Mouse (Mus musculus) C2C12 (cell line): ENCODE data around the gene Hlcs. TPM values are rescaled to one million over a fixed set of nuclear protein-coding genes. Genes with fewer than 3 reads are reported as not detected.

Experiments
- H3K27me3 ChIP-seq: one replicate; pipeline ENCODE4 v1.6.1; 2011; ENCODE audit not compliant: control insufficient read depth, insufficient read depth, insufficient read length
- H3K36me3 ChIP-seq: one replicate; pipeline ENCODE4 v1.6.1; 2011; ENCODE audit not compliant: control insufficient read depth, insufficient read depth
- H3K4me3 ChIP-seq: one replicate; pipeline ENCODE4 v1.5.1; 2011; ENCODE audit warnings: mild to moderate bottlenecking, control low read depth; ENCODE audit not compliant: poor library complexity, insufficient read depth, severe bottlenecking
- H3K79me2 ChIP-seq: one replicate; pipeline ENCODE4 v1.6.1; 2011; ENCODE audit not compliant: control insufficient read depth, insufficient read depth
- H3K79me3 ChIP-seq: one replicate; pipeline ENCODE4 v1.6.1; 2011; ENCODE audit warnings: low read depth, control low read depth
- H3ac ChIP-seq: one replicate; pipeline ENCODE3; 2011; ENCODE audit warnings: low read depth; ENCODE audit not compliant: control insufficient read depth, insufficient read length
- CEBPB ChIP-seq: IDR thresholded peaks from one replicate; pipeline ENCODE4 v1.6.1; 2011; ENCODE audit warnings: low read depth, mild to moderate bottlenecking, control low read depth, moderate library complexity
- CTCF ChIP-seq: IDR thresholded peaks from one replicate; pipeline ENCODE4 v1.5.1; 2011; ENCODE audit not compliant: control insufficient read depth, insufficient read depth, insufficient read length
- FOSL1 ChIP-seq: IDR thresholded peaks from one replicate; pipeline ENCODE4 v1.8.0; 2011; ENCODE audit warnings: mild to moderate bottlenecking, low read length; ENCODE audit not compliant: poor library complexity, insufficient read depth, severe bottlenecking
- MAX ChIP-seq: IDR thresholded peaks from one replicate; pipeline ENCODE4 v1.6.1; 2011; ENCODE audit warnings: mild to moderate bottlenecking, control low read depth
- MYOD1 ChIP-seq: IDR thresholded peaks from one replicate; pipeline ENCODE4 v1.6.1; 2011; ENCODE audit warnings: low read depth; ENCODE audit not compliant: control insufficient read depth, insufficient read length
- MYOG ChIP-seq: IDR thresholded peaks from one replicate; pipeline ENCODE4 v1.6.1; 2011; ENCODE audit not compliant: control insufficient read depth, insufficient read length; ENCODE audit errors: extremely low read depth
- USF1 ChIP-seq: IDR thresholded peaks from one replicate; pipeline ENCODE4 v1.6.1; 2011; ENCODE audit warnings: low read depth, mild to moderate bottlenecking, control low read depth, moderate library complexity
- polyA plus RNA-seq: library from polyadenylated mRNA; unstranded; fragments of >200 nt; fragmentation: generic; extraction: Trizol; gene quantifications from one replicate; pipeline ENCODE4 v1.2.1, GENCODE M21; 2012; ENCODE audit warnings: missing spikeins

The Hlcs gene
- polyA plus RNA-seq, 1 experiment, result 1.7 TPM

DNA sequence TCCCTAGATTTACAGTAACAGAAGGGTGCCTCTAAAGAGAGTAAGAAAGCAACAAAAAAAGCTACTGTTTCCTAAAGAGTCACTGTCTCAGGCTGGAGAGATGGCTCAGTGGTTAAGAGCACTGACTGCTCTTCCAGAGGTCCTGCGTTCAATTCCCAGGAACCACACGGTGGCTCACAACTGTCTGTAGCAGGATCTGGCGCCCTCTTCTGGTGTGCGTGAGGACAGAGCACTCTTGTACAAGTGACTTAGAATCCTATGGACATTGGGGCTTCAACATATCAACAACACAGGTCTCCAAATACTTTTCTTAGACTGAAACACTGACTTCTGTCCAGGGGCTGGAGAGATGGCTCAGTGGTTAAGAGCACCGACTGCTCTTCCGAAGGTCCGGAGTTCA lies 83.5 kb downstream of the Hlcs start:
- no peak overlapping the region for H3ac ChIP-seq
- no peak overlapping the region for H3K4me3 ChIP-seq
- no peaks in the 10 kb centered on the region for H3K27me3 ChIP-seq
- H3K36me3 ChIP-seq, result no peaks in the 10 kb centered on the region
- TF ChIP-seq FOSL1 (no peak), CEBPB (no peak), CTCF (no peak), USF1 (no peak), MYOD1 (no peak), MAX (no peak), MYOG (no peak)
- no peaks in the 10 kb centered on the region for H3K79me3 ChIP-seq
- H3K79me2 ChIP-seq, result no peaks in the 10 kb centered on the region

DNA sequence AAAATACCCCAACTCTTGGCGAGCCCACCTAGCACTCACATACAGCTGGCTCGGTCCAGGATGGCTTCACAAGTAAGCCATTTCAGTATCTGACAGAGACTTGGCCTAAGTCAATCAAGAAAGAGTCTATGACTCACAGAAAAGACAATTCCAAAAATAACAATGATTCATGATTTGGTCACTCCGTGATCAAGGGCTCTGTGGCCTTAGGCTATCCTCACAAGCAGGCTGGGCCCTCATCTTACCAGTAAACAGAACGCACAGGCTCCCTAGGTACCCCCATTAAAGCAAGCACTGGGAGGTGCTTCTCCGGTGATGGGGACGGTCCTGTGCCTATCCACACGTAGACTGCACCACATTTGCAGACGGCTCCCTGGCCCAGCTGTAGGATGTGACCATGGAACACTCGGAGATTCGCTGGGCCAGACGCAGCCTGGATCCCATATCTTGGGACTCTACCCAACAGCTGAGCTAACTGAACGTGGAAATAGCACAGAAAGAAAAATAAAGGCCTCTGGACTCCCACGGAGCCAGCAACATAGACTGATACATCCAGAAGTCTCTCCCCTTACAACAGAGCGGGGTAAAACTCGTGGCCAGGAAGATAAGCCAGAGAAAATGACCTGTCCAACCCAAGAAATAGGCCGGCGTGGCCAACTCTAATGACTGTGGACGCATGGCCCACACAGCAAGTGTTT lies 84.4 kb downstream of the Hlcs start:
- Histone ChIP-seq H3K79me2 (no peaks in the 10 kb centered on the region), H3K79me3 (no peaks in the 10 kb centered on the region), H3ac (peak overlapping the region; percentile 33), H3K36me3 (no peaks in the 10 kb centered on the region), H3K4me3 (no peak overlapping the region), H3K27me3 (no peaks in the 10 kb centered on the region)
- TF ChIP-seq MAX (no peak), FOSL1 (peak; percentile 97), MYOD1 (peak; percentile 24)

DNA sequence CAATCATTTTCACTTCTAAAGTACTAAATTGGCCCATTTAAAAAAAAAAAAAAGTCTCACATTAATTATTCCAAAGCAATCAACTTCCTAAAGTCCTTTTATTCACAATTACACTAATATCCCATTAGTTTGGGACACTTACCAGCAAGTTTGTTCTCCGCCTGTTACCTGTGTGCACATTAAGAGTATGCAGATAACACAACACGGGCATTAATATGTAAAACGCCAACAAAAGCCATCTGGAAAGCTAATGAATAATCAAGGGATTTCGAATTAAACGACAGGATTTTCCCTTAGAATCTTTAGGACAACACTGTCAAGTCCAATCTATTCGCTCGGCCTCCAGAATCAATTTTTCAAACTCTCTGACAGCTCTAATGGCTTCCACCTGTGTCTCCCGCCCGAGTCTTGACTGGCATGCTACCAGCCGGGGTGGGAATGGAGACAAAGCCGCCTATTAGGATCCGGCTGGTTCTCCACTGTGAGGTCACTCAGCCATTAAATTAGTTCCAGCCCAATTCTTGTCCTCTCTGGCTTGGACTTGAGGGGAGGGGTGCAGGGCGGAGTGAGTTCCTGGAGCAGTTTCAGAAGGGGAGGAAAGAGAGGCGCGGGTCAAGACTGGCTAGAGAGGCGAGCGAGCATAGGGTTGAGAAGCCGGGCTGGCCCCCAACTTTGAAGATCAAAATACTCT lies 85.9 kb downstream of the Hlcs start:
- Histone ChIP-seq H3K79me3 (no peaks in the 10 kb centered on the region), H3K27me3 (no peaks in the 10 kb centered on the region), H3ac (no peak overlapping the region), H3K36me3 (no peaks in the 10 kb centered on the region), H3K79me2 (no peaks in the 10 kb centered on the region), H3K4me3 (no peak overlapping the region)
- TF ChIP-seq FOSL1, result no peak
- no peak for TF ChIP-seq MYOG
- no peak for TF ChIP-seq USF1
- no peak for TF ChIP-seq CTCF
- TF ChIP-seq CEBPB, result no peak
- no peak for TF ChIP-seq MYOD1
- no peak for TF ChIP-seq MAX

DNA sequence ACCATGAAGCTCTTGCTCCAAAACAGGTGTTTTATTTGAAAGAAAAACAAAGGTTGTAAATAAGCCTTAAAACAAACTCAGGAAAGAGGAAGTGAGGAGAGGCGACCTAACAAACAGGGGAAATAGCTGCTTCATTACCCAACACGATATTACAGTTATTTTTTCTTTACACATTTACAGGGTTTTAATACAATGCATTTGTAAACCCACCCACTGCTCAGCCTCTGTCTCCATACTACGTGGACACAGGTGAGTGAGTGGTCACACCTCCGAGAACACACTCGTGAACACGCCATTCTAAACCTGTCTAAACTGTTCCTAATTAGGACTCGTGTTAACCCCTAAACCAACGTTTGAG lies 90.0 kb downstream of the Hlcs start:
- Histone ChIP-seq H3K79me3 (no peaks in the 10 kb centered on the region), H3K27me3 (no peaks in the 10 kb centered on the region)
- no peak for TF ChIP-seq MYOG
- TF ChIP-seq CEBPB, result no peak
- TF ChIP-seq MAX, result no peak
- no peak for TF ChIP-seq FOSL1
- TF ChIP-seq USF1, result no peak
- TF ChIP-seq CTCF, result no peak
- no peak for TF ChIP-seq MYOD1

DNA sequence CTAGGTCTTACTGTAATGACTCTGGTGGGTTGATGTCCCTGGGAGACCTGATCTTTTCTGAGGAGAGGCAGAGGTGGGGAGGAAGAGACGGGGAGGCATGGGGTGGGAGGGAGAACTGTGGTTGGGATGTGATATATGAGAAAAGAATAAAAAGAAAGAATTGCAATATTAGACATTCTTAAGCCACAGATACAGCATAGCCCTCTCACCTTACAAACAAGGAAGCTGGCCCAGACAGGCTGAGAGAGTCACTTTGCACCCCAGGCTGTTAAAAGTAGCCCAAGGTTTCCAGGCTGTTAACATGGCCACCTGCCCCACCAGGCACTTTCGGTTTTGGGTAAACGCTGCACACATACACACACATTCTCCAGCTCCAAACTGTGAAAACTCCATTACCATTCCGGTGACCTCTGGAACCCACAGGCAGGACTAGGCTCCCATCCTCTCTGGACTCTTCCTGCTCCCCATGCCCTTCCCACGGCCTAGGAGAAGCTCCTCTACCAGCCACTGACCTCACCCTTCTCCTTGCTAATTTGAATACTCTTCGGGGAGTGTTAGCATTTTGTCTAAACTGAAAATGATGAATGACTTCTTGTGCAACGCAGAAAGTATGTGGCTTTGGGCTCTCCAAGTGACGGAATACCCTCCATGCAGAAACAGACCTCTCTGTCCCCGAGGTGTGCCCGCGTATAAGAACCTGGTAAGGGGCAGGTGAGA lies 90.6 kb downstream of the Hlcs start:
- no peaks in the 10 kb centered on the region for H3K36me3 ChIP-seq
- no peak for TF ChIP-seq CTCF
- no peak for TF ChIP-seq MAX
- TF ChIP-seq CEBPB, result no peak
- no peak for TF ChIP-seq MYOG
- no peak for TF ChIP-seq MYOD1
- no peak for TF ChIP-seq FOSL1
- TF ChIP-seq USF1, result no peak
- H3ac ChIP-seq, result no peak overlapping the region
- H3K27me3 ChIP-seq, result no peaks in the 10 kb centered on the region
- H3K79me3 ChIP-seq, result no peaks in the 10 kb centered on the region
- no peak overlapping the region for H3K4me3 ChIP-seq
- H3K79me2 ChIP-seq, result no peaks in the 10 kb centered on the region

More for the DNA sequence above, 90.0 kb downstream of the Hlcs start:
- no peak overlapping the region for H3ac ChIP-seq
- H3K79me2 ChIP-seq, result no peaks in the 10 kb centered on the region
- H3K4me3 ChIP-seq, result no peak overlapping the region
- H3K36me3 ChIP-seq, result no peaks in the 10 kb centered on the region
